Mouse (Mus musculus) hematopoietic stem cell, adult 5-6 weeks (primary cell): ENCODE results near the gene Shroom3. TPM values are rescaled to one million over a fixed set of nuclear protein-coding genes. Genes with fewer than 3 reads are reported as not detected.
A peak's percentile ranks its signal among the peaks of the same experiment; 100 is the strongest.
"Not testable (repeated sequence)": the region's sequence is repeated elsewhere in the genome, so short reads cannot be mapped to it uniquely, and the experiment has no call there.

ENCODE experiments used
- ATAC-seq, 2 experiments: fragments of 125-278 bp in 1 of 2; replicated peaks in 1 of 2; 2 replicates each; pipeline ENCODE4 v1.8.0; 2016 to 2017; ENCODE audit warnings: inconsistent platforms in 2 of 2, mild to moderate bottlenecking in 2 of 2, moderate number of reproducible peaks in 2 of 2, low read depth in 1 of 2, moderate TSS enrichment in 1 of 2; ENCODE audit not compliant: low FRiP score in 2 of 2, poor library complexity in 2 of 2, severe bottlenecking in 2 of 2, insufficient read depth in 1 of 2, low TSS enrichment in 1 of 2
- total RNA-seq: library from RNA; stranded (forward); fragments of 172-1452, 232-1000 nt; gene quantifications from 2 replicates; pipeline ENCODE4 v1.2.3, GENCODE M21; 2017

Gene Shroom3
- total RNA-seq, 1 experiment from 2014 or later = 0.15 TPM

DNA sequence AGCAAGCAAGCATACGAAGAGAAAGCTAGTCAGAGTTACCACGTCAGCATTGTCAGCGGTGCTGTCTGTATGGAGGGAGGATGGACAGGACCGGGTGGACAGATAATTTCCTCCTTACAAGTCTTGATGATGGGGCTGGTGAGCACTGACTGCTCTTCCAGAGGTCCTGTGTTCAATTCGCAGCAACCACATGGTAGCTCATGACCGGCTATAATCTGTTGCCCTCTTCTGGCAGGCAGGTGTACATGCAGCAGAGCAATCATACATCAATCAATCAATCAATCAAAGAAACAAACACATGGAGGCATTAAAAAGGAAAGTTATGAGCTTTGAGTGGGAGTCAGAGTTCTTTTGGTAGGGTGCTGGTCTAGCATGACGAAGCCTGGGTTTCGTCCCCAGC, 238.5 kb downstream of the Shroom3 start:
- ATAC-seq = no peak

DNA sequence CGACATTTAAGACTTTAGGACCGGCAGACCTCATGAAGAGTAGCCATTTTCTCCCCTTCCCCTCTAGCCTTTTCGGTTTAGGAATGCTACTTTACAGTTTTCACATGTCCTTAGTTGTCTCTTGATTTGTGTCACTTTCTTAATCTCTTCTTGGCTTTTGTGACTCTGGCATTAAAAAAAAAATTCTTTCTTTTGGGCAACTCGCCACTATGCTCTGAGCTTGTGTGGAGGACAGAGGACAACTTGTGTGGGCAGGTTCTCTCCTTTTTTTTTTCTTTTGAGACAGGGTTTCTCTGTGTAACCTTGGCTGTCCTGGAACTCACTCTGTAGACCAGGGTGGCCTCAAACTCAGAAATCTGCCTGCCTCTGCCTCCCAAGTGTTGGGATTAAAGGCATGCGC, 239.7 kb downstream of the Shroom3 start:
- ATAC-seq = not testable (repeated sequence)

DNA sequence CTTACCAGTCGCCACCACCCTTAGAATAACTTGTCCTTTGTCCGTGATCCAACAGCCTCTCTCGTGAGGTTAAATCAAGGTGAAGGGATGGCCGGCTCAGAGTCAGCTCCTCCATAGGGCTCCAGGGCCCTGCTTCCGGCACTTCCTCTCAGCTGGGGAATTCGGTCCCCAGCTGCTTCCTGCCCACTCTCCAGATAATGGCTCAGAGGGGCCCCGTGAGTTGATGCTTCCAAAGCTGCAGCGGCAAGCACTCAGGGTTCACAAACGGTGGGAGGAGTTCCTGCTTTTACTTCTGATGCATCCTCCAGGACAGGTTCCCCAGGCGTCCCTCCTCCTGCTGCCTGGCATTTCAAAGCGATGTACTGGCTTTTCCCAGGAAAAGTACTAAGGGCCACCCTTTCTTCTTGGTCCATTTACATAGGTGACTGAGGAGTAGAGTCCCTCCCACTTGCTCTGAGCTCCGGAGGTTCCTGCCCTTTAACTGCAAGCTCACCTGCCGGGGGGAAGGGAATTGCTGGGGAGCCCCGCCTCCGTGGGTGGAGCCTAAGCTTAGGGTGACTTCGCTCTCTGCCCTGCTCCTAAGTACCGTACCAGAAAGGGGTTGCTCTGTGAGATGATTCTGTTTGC, 241.7 kb downstream of the Shroom3 start:
- peak; percentile 62 to 82 for ATAC-seq

DNA sequence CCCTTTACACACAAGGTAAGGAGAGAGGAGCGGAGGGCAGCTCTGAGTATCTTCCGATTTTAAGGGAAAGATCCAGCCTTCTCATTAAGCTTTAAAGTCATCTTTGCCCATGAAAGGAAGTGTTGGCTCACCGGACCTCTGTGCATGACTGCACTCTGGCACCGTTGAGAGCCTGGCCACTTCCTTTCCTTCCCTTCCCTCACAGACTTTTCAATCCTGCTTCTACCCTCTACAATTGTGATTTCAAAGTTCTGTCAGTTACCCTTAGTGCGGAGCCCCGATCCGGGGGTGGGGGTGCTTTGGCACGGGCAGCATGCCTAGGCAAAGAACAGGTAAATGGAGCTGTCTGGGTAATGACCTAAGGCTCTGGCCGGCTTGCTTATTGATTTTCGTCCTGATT, 244.4 kb downstream of the Shroom3 start:
- no peak for ATAC-seq

DNA sequence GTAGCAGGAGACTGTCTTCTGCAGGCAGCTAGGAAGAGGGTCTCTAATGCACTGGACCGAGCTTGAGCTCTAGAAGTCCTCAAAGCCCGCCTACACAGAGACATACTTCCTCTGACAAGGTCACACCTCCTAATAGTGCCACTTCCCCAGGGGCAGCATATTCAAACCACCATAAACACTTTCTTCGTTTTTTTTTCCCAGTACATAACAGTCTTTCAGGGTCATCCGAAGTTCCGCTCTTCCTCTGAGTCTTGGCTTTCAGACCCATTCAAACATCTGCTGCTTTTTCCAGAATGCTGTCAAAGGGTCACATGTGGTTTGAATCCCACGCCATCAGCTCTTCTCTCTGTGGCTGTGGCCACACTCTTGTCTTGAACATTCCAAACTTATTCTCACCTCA, 247.3 kb downstream of the Shroom3 start:
- no peak for ATAC-seq

DNA sequence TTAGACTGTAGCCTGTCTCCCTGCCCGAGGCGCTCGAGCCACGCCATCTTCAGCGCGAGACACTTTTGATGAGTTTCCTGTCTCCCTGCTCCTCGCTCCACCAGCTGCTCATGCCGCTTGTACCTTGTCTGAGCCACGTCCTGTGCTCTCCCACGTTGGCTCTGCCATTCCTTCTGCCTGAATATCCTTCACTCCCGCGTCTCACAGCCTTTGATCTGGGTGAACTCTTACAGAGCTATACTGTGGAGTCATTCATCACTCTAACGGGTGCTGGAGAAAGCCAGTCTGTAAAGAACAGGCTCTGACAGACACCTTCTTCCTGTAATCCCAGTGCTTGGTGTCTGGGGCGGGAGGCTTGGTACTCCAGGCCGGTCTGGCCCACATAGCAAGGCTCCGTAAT, 248.1 kb downstream of the Shroom3 start:
- no peak for ATAC-seq

DNA sequence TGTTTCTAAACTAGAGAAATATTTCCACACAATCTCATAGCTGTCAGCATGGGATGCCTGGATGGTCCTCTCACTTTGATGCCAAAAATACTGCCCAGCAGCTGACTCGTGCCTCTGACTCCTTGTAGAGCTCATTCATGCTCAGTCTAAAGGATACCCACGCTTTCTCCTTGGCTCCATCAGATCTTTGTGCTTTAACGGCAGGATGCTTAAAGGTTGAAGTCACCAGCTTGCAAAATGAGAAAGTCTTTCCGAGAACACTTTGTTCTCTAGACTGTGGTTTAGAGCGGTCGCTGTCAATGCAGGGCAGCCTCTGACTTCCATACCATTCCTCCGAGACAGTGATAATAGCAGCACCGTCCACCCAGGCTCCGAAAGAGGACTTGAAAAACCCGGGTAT, 249.8 kb downstream of the Shroom3 start:
- no peak for ATAC-seq

DNA sequence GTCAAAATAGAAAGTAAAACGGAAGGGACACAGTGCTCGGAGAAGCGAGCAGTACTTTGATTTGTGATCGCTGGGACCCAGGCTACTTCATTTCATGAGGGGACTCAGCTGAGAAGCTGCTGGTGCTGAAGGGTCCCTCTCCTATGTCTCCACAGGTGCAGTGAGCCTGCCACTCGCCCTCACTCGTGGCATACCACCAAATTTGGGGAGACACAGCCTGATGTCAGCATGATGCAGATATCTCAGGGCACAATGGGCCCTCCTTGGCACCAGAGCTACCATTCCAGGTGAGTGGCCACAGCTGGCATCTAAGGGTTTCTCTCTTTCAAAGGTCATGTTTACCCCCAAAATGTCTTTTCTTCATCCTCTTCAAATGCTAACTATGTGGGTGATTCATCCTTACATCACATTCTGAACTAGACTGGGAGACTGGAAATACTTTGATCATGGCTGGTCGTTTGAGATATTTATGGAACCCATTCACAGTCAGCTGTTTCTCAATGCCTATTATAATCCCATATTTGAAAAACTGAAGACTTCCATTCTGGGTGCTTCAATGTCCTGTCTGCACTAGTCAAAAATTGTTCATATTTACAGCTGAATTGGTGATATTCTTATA, 250.5 kb downstream of the Shroom3 start:
- no peak for ATAC-seq

DNA sequence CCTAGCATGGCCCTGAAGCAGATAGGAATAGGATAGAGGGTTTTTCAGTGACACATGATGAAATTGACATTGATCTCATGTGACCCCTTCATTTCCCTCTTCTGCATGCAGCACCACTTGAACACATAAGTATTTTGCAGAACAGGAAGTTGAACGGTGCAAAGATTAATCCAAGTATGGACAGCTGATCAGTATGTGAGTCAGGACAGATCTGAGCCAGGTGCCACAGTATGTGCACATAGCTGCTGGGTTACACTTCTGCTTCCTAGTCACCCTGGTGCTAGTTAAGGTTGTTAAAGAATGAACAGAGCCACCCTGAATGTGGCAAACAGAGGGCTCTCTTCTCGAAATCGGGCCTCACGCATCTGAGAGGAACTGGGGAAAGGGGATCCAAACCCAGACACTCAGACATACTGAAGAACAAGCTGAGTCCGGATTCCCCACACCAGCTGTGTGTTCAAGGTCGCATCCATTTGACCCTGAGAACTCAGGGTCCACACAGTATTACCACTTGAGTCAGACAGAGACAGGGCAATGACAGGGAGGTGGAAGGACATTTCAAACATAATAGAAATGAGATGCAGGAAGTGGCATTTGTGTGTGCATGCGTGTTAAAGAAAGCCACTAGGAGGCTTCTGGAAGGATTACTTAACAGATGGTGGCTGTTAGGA, 251.2 kb downstream of the Shroom3 start:
- ATAC-seq = peak; percentile 14 to 61; a peak in 1 of 4 replicates

DNA sequence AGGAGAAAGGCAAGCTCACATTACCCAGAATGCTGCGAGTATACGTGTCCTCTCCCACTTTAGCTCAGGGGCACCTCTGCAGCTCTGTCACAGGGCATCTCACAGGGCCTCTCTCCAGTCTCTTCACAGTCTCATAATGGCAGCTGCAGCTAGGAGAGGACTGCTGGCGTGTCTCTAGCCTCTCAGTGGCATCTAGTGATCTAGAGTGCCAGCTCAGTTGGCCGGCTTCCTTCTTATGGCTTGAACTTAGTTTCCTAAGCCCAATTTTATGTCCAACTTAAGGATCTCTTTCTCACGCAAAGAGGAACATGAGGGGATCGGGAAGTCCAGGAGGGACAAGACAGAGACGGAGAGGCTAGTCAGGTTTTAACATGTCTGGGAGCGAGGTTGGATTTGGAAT, 252.6 kb downstream of the Shroom3 start:
- no peak for ATAC-seq

DNA sequence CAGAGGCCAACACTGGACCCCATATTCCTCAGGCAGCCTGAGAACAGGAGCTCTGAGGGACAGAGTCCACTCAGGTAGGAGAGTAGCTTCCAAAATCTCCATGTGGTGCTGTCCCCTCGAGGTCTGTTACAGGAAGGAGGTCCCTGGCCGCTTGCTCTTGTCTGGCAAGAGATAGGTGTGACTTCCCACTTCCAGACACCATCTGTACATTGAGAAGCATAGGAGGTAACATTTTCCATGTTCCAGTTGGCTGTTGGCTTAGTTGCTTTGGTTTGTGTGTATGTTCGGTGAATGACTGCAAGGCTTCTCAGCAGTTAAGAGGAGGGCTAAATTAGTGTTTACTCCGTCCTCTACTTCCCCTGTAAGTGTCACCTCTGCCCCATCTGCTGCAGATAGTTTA, 254.5 kb downstream of the Shroom3 start:
- ATAC-seq = no peak

DNA sequence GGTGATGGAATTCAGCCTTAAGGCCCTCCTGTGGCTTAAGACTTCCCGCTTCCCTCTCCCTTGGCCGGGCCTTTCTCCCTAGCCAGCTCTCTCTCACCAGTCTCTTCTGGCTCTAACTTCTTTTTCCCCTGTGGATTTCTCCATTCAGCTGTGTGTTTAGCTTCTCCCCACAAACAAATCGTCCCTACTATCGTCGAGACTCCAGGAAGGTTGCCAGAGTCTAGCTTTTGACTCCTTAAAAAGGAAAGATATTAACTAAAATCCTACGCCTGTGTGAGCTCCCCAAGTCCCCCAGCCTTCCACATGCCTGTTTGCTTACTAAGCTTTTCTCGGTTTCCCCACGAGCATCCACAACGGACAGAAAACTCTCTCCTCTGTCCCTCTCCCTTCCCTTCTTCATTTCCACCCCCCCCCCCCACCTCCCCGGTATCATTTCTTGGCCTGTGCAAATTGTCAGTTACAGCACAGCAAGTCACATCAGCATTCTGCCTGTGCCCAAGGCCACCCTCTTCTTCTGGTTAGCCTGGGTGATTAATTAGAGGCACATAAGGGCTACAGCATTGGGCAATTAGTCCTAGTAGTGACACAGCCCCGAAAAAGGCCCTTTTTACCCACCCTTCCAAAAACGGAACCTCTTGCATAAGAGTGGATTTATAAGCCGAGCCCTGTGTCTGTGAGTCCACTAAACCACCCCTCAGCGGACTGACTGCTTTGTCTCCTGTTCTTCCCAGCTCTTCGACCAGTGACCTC, 256.2 kb downstream of the Shroom3 start:
- no peak for ATAC-seq

DNA sequence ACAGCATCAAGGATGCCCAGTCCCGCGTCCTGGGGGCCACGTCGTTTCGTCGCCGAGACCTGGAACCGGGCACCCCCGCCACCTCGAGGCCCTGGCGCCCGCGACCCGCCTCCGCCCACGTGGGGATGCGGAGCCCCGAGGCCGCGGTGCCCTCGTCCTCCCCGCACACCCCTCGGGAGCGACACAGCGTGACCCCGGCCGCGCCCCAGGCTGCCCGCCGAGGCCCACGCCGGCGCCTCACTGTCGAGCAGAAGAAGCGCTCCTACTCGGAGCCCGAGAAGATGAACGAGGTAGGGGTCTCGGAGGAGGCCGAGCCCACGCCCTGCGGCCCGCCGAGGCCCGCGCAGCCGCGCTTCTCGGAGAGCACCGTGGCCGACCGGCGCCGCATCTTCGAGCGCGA, 258.9 kb downstream of the Shroom3 start:
- ATAC-seq = no peak; a peak in 1 of 4 replicates

DNA sequence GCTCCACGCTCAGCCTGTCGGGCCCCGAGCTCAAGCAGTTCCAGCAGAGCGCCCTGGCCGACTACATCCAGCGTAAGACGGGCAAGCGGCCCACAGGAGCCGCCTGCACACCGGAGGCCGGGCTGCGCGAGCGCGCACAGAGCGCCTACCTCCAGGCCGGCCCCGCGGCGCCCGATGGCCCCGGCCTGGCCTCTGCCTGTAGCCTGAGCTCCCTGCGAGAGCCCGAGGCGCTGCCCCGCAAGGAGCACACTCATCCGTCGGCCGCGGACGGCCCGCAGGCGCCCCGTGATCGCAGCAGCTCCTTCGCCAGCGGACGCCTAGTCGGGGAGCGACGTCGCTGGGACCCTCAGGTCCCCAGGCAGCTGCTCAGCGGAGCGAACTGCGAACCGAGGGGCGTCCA, 259.3 kb downstream of the Shroom3 start:
- no peak for ATAC-seq

DNA sequence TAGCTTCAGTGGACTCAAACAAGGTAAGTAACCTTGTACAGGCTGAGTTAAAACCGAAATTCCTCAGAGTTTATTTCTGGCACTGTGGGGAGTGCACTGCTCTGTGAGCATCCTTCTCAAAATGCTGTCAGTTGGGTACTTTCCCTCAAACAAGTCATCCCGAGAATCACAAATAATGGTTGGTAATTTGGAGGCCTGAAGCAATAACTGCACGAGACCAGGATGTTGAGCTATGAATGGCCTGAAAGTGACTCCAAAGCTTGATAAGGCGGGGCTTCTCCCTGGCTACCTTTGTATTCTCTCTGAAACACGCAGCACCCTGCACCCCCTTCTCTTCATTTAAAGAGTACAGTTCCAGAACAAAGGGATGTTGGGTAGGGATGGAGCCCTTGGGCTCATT, 261.6 kb downstream of the Shroom3 start:
- ATAC-seq = no peak

DNA sequence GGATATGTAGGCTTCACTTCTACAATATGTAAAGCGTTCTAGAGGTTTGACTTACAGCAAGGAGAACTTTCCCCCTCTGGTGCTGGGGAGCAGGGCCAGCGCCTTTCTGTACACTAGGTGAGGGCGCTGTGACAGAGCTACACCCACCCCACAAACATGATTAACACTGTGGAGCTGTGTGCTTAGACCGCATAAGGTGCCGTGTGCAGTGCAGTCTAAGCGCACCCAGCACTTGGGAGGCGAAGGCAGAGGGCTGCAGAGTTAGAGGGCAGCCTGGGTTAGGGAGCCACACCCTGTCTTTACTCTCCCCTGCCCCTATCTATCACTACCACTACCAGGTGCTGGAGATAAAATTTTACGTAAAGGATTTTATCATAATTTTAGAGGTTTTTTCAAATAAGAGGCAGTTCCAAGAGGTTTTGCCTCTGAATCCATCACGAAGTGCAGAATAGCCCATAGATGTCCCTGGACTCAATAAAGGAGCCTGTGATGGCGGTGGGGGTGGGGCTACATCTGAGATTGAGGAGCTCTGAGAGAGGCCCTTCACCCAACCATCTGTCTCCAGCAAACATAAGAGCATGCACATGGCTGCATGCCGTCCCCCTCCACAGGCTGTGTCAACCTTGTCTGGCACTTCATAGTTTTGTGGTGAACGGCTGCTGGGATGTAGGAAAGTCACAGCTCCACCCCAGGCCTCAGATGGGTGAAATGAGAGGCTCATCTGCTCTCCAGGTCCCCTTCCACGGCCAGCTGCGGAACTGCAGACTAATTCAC, 265.9 kb downstream of the Shroom3 start:
- no peak for ATAC-seq

DNA sequence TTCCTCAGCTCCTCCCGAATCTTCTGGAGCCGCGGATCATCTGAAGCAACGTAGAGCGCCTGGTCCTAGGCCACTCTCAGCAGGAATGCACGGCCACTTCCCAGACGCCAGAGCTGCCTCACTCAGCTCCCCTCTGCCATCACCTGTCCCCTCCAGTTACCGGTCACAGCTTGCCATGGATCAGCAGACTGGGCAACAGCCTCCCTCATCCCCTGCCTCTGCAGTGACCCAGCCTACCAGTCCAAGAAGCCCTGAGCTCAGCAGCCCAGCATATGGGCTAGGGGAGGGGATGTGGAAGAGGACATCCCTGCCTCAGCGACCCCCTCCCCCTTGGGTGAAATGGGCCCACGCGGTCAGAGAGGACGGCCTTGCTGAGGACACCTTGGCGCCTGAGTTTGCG, 267.3 kb downstream of the Shroom3 start:
- ATAC-seq = no peak
